Mouse (Mus musculus) liver, embryonic 14.5 days (tissue): ENCODE results near the gene Ctsf. TPM values are rescaled to one million over a fixed set of nuclear protein-coding genes. Genes with fewer than 3 reads are reported as not detected.
"Not testable (repeated sequence)": the region's sequence is repeated elsewhere in the genome, so short reads cannot be mapped to it uniquely, and the experiment has no call there.

Experiments
- ATAC-seq: fragments of 200-750 bp; cut with Nextera tagmentation; 2 replicates; pipeline ENCODE4 v1.8.0; 2017; ENCODE audit warnings: moderate number of reproducible peaks, mild to moderate bottlenecking, moderate library complexity; ENCODE audit not compliant: insufficient read depth
- DNase-seq, 3 experiments: peaks; one replicate each; pipeline ENCODE4 v3.0.0-alpha.2; 2012 to 2013; ENCODE audit warnings: low read depth in 3 of 3, low spot score in 3 of 3
- H3K27ac ChIP-seq: fragments of 300-500 bp; sonication (generic); 2 replicates; pipeline ENCODE4 v1.5.1; 2014; ENCODE audit warnings: moderate library complexity, mild to moderate bottlenecking, control low read depth, inconsistent platforms
- H3K27me3 ChIP-seq: fragments of 300-500 bp; sonication (generic); 2 replicates; pipeline ENCODE4 v1.6.1; 2014; ENCODE audit warnings: mild to moderate bottlenecking, low read length, moderate library complexity; ENCODE audit not compliant: control insufficient read depth, insufficient read depth
- H3K36me3 ChIP-seq: fragments of 300-500 bp; sonication (generic); replicated peaks from 2 replicates; pipeline ENCODE4 v1.6.1; 2014; ENCODE audit warnings: low read depth; ENCODE audit not compliant: control insufficient read depth, insufficient read depth
- H3K4me1 ChIP-seq, 2 experiments: fragments of 200-500 bp in 1 of 2; fragments of 300-500 bp in 1 of 2; sonication (generic) in 1 of 2; replicated peaks; 2 replicates each; pipeline ENCODE4 v1.6.1; 2012 to 2014; ENCODE audit warnings: antibody characterized with exemption in 1 of 2, inconsistent platforms in 1 of 2, low read length in 1 of 2; ENCODE audit not compliant: control insufficient read depth in 2 of 2, insufficient read depth in 2 of 2
- H3K4me2 ChIP-seq: fragments of 300-500 bp; sonication (generic); 2 replicates; pipeline ENCODE4 v1.6.1; 2014; ENCODE audit warnings: low read depth, mild to moderate bottlenecking, control low read depth, moderate library complexity
- H3K4me3 ChIP-seq, 2 experiments: fragments of 200-500 bp in 1 of 2; fragments of 300-500 bp in 1 of 2; sonication (generic) in 1 of 2; 2 replicates each; pipeline ENCODE4 v1.5.1; 2012 to 2014; ENCODE audit warnings: low read depth in 2 of 2, low read length in 2 of 2, mild to moderate bottlenecking in 2 of 2, control low read depth in 1 of 2, inconsistent platforms in 1 of 2, moderate library complexity in 1 of 2; ENCODE audit not compliant: insufficient read depth in 1 of 2
- H3K9ac ChIP-seq: fragments of 300-500 bp; sonication (generic); replicated peaks from 2 replicates; pipeline ENCODE4 v1.6.1; 2014; ENCODE audit warnings: mild to moderate bottlenecking, control low read depth, moderate library complexity
- H3K9me3 ChIP-seq: fragments of 300-500 bp; sonication (generic); 2 replicates; pipeline ENCODE4 v1.6.1; 2016; ENCODE audit warnings: low read length, mixed read lengths; ENCODE audit not compliant: control insufficient read depth
- CTCF ChIP-seq: IDR thresholded peaks from 2 replicates; pipeline ENCODE4 v1.5.1; 2016; ENCODE audit warnings: antibody characterized with exemption, low read depth, control low read depth
- EP300 ChIP-seq: IDR thresholded peaks from 2 replicates; pipeline ENCODE4 v1.6.1; 2016; ENCODE audit warnings: antibody characterized with exemption, low read depth
- WGBS: fragments of 180-500 bp; shearing (Covaris S2); extraction: QIAGEN DNeasy Blood & Tissue Kit; methylation state at CpG from one replicate; pipeline ENCODE4 v1.1.7; 2014; ENCODE audit not compliant: insufficient replicate concordance; 5-methylcytosine and 5-hydroxymethylcytosine counted together
- polyA plus RNA-seq, 2 experiments: library from polyadenylated mRNA; depleted of rRNA in 1 of 2; stranded (reverse) in 1 of 2; unstranded in 1 of 2; fragments of >200 nt; fragmentation: Nextera tagmentation in 1 of 2; extraction: Ambion mirVana in 1 of 2; gene quantifications; 2 replicates each; pipeline versions ENCODE4 v1.2.1 to v1.2.3; 2012 to 2014

Gene Ctsf
- polyA plus RNA-seq, 2 experiments, result 20.8 to 32.8 TPM

DNA sequence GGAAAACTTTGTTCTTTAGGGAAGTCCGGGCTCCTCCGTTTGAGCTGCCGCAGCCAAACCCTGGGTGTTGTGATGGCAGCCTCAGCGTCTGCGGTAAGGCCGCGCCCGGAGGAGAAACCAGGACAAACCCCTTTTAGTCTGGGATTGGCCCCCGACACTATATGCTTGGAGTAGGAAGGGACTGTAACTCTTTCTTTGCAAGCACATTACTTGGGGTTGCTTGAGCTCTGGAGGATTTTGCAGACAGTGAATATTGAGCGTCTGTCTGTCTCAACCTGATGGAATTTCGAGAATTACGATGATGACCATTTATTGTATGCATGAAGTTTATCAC, 43.1 kb upstream of the Ctsf start:
- ATAC-seq (peak; percentile 27; the same call in 1 of the 2 replicates), DNase-seq (no peak)
- Histone ChIP-seq H3K4me3 (peak overlapping the region; percentile 74 to 83), H3K36me3 (peaks cover 6% of the 10 kb centered on the region; the same call in 1 of the 2 replicates), H3K27me3 (no peaks in the 10 kb centered on the region), H3K9ac (peak overlapping the region; percentile 84), H3K4me1 (peaks cover 14 to 20% of the 10 kb centered on the region in 2 experiments), H3K4me2 (peak overlapping the region; percentile 81), H3K9me3 (no peaks in the 10 kb centered on the region), H3K27ac (peak overlapping the region; percentile 87)
- TF ChIP-seq CTCF, result no peak
- TF ChIP-seq EP300, result no peak
- WGBS, result 3% methylated on average over 12 of the region's 12 CpGs

- Histone ChIP-seq H3K4me3 (peak overlapping the region; percentile 74 to 83), H3K27ac (peak overlapping the region; percentile 87), H3K4me2 (peak overlapping the region; percentile 81), H3K9ac (peak overlapping the region; percentile 84), H3K4me1 (peaks cover 14 to 20% of the 10 kb centered on the region in 2 experiments)
- not testable (repeated sequence) for ATAC-seq, H3K36me3 ChIP-seq, H3K9me3 ChIP-seq, H3K27me3 ChIP-seq, DNase-seq
- WGBS, result 62% methylated on average over 8 of the region's 8 CpGs
- peak; percentile 44 for TF ChIP-seq CTCF
Observed at GRCm38 (mm10) chr19:4812334-4812949, 42.5 kb upstream of the Ctsf start.

DNA sequence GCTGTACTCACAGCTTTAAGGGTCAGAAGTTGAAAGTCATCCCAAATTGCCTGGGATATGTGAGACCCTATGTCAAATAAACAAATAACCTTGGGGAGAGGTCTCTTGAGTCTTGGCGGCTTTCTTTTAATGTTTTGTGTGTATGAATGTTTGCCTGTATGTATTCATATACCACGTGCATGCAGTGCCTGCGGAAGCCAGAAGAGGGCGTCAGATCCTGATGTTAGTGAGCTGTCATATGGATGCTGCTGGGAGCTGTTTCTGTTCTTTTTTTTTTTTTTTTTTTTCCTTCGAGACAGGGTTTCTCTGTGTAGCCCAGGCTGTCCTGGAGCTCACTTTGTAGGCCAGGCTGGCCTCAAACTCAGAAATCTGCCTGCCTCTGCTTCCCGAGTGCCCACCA, 41.9 kb upstream of the Ctsf start:
- Histone ChIP-seq H3K4me1 (peaks cover 14 to 18% of the 10 kb centered on the region in 2 experiments), H3K4me3 (no peak overlapping the region), H3K36me3 (peaks cover under 1% of the 10 kb centered on the region; the same call in 1 of the 2 replicates), H3K9ac (no peak overlapping the region), H3K9me3 (no peaks in the 10 kb centered on the region), H3K27ac (no peak overlapping the region), H3K27me3 (no peaks in the 10 kb centered on the region), H3K4me2 (no peak overlapping the region)
- no peak for TF ChIP-seq EP300
- TF ChIP-seq CTCF, result peak; percentile 65
- ATAC-seq (no peak), DNase-seq (no peak)
- WGBS, result 74% methylated on average over 6 of the region's 6 CpGs

DNA sequence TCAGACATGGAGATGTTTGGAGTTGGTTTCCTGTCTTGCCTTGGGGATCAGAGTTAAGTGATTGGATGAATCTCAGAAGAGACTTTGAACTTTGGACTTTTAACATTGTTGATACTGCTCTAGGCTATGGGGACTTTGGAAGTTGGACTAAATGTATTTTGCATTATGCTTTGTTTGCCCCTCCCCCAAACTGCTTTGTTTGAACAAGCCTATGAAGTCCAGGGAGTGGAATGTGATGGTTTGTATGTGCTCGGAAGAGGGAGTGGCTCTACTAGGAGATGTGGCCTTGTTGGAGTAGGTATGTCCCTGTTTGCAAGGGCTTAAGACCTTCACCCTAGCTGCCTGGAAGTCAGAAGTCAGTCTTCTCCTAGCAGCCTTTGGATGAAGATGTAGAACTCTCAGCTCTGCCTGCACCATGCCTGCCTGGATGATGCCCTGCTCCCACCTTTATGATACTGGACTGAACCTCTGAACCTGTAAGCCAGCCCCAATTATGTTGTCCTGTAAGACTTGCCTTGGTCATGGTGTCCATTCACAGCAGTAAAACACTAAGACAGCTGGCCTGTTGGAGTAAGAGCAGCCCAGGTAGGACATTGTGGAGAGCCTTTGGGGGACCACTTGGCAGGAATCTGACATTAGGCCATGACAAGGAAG, 37.6 kb upstream of the Ctsf start:
- Histone ChIP-seq H3K36me3 (no peaks in the 10 kb centered on the region), H3K27me3 (no peaks in the 10 kb centered on the region), H3K4me2 (no peak overlapping the region), H3K9me3 (no peaks in the 10 kb centered on the region), H3K4me1 (peaks cover 0 to under 1% of the 10 kb centered on the region in 2 experiments; a peak in 1 of 4 replicates), H3K27ac (no peak overlapping the region), H3K9ac (no peak overlapping the region), H3K4me3 (no peak overlapping the region)
- DNase-seq (no peak), ATAC-seq (peak; percentile 11; the same call in 1 of the 2 replicates)
- TF ChIP-seq CTCF (no peak), EP300 (no peak)
- WGBS, result 59% methylated on average over 1 of the region's 1 CpGs

DNA sequence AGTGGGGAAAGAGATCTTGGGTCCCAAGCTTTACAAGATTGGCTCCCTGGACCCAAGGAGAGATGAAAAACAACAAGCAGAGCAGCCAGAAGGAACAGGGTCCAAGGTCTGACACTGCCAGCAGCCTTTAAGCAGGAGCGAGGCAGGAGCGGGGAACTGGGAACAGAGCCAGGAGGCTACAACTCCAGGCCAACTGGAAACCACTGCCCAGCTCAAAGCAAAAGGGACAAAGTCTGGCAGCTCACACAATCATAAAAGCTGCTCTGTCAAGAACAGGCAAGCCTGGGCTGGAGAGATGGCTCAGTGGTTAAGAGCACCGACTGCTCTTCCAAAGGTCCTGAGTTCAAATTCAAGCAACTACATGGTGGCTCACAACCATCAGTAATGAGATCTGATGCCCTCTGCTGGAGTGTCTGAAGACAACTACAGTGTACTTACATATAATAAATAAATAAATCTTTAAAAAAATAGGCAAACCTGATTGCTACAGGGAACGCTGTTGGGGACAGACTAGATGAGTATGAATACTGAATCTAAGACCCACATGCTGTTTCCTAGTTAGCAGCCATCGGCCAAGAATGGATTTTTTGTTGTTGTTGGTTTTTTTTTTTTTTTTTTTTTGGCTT, 34.1 kb upstream of the Ctsf start:
- Histone ChIP-seq H3K36me3 (peaks cover 5% of the 10 kb centered on the region; the same call in 1 of the 2 replicates), H3K9ac (no peak overlapping the region), H3K27me3 (no peaks in the 10 kb centered on the region), H3K4me3 (no peak overlapping the region), H3K9me3 (no peaks in the 10 kb centered on the region), H3K4me2 (no peak overlapping the region), H3K27ac (no peak overlapping the region), H3K4me1 (no peaks in the 10 kb centered on the region)
- WGBS, result 67% methylated on average over 5 of the region's 5 CpGs
- peak; percentile 43; the same call in 1 of the 2 replicates for ATAC-seq
- no peak for DNase-seq
- TF ChIP-seq CTCF, result peak; percentile 40
- TF ChIP-seq EP300, result no peak
